In the genomic region with DNA sequence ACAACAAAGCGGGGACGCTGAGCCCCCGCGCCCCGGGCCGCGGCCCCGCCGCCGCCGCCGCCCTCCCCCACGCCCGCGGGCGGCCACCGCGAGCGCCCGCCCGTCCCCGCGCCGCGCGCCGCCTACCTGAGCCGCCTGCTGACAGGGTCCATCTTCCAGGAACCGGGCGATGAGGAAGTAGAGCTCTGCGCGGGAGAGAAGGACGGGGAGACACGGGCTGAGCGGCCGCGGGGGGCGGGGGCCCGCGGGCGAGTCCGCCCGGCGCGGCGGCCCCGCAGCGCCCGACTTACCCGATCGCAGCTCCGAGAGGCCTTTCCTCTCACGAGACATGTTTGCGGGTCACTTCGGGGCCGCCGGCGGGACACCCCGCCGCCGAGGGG, we compare ENCODE assay signal across 8 mouse cellular contexts. TPM values are rescaled to one million over a fixed set of nuclear protein-coding genes. Genes with fewer than 3 reads are reported as not detected.
A peak's percentile ranks its signal among the peaks of the same experiment; 100 is the strongest.
DNase-seq lines count a peak whose midpoint lies in the region; ATAC-seq and TF ChIP-seq lines count a peak whose summit lies in the region.

No protein-coding gene starts in this region.

- peaks cover 23% of the 10 kb centered on the region for H3K4me1 ChIP-seq in forebrain, embryonic 13.5 days
- H3K4me1 ChIP-seq in liver, embryonic 14.5 days (replicated peaks; ENCODE audit: control insufficient read depth in 2 of 2, insufficient read depth in 2 of 2, low read length in 1 of 2): peaks cover 2 to 9% of the 10 kb centered on the region in 2 experiments; a peak in 3 of 4 replicates

- no peaks in the 10 kb centered on the region for H3K9me3 ChIP-seq in forebrain, embryonic 13.5 days (replicated peaks)
- H3K9me3 ChIP-seq in liver, embryonic 14.5 days (ENCODE audit: control insufficient read depth, low read length): no peaks in the 10 kb centered on the region

- H3K27me3 ChIP-seq in C2C12 (ENCODE audit: control insufficient read depth, insufficient read depth, insufficient read length): no peaks in the 10 kb centered on the region
- no peaks in the 10 kb centered on the region for H3K27me3 ChIP-seq in forebrain, embryonic 13.5 days
- H3K27me3 ChIP-seq in liver, embryonic 14.5 days (ENCODE audit: control insufficient read depth, insufficient read depth, low read length): no peaks in the 10 kb centered on the region

- H3K27ac ChIP-seq in forebrain, embryonic 13.5 days: peak overlapping the region; percentile 100
- peak overlapping the region; percentile 92 for H3K27ac ChIP-seq in liver, embryonic 14.5 days

- H3K79me2 ChIP-seq in C2C12 (ENCODE audit: control insufficient read depth, insufficient read depth): peaks cover 52% of the 10 kb centered on the region

- 0% methylated on average over 24 of the region's 61 CpGs for WGBS in forebrain, embryonic 13.5 days
- WGBS in liver, embryonic 14.5 days (ENCODE audit: insufficient replicate concordance): 2% methylated on average over 44 of the region's 61 CpGs

- H3K79me3 ChIP-seq in C2C12 (ENCODE audit: low read depth): peaks cover 37% of the 10 kb centered on the region

- no peak for TF ChIP-seq EP300 in liver, embryonic 14.5 days (IDR thresholded peaks at IDR 0.05; ENCODE audit: low read depth)

- H3K4me3 ChIP-seq in C2C12 (ENCODE audit: insufficient read depth, poor library complexity, severe bottlenecking): peak overlapping the region; percentile 63
- peak overlapping the region; percentile 90 for H3K4me3 ChIP-seq in forebrain, embryonic 13.5 days
- peak overlapping the region; percentile 77 to 86 for H3K4me3 ChIP-seq in liver, embryonic 14.5 days (ENCODE audit: insufficient read depth in 1 of 2, low read depth in 2 of 2, low read length in 2 of 2)

- ATAC-seq in frontal cortex, adult (ENCODE audit: low TSS enrichment): peak; percentile 13
- peak; percentile 25; the same call in 1 of the 2 replicates for ATAC-seq in forebrain, embryonic 13.5 days
- peak; percentile 57 for ATAC-seq in liver, embryonic 14.5 days (ENCODE audit: insufficient read depth)

- H3ac ChIP-seq in C2C12 (ENCODE audit: control insufficient read depth, insufficient read length, low read depth): peak overlapping the region; percentile 84

- DNase-seq in frontal cortex, postnatal 25 days (ENCODE audit: low spot score in 2 of 2): no peak
- DNase-seq in liver, embryonic 14.5 days (ENCODE audit: low read depth in 3 of 3, low spot score in 3 of 3): no peak
- DNase-seq in natural killer cell, adult 2 months (ENCODE audit: low spot score in 2 of 2): no peak
- no peak for DNase-seq in urinary bladder, postnatal 25 days (ENCODE audit: low spot score)
- DNase-seq in Muller cell, postnatal 12 days (ENCODE audit: inconsistent ontology term): no peak

- TF ChIP-seq CTCF in C2C12 (IDR thresholded peaks at IDR 0.05; ENCODE audit: control insufficient read depth, insufficient read depth, insufficient read length): no peak
- TF ChIP-seq CTCF in liver, embryonic 14.5 days (IDR thresholded peaks at IDR 0.05; ENCODE audit: low read depth): no peak

- peak overlapping the region; percentile 99 for H3K9ac ChIP-seq in forebrain, embryonic 13.5 days
- peak overlapping the region; percentile 97 for H3K9ac ChIP-seq in liver, embryonic 14.5 days (replicated peaks)

- peak overlapping the region; percentile 78 for H3K4me2 ChIP-seq in forebrain, embryonic 13.5 days
- H3K4me2 ChIP-seq in liver, embryonic 14.5 days (ENCODE audit: low read depth): peak overlapping the region; percentile 79

- H3K36me3 ChIP-seq in C2C12 (ENCODE audit: control insufficient read depth, insufficient read depth): peaks cover 9% of the 10 kb centered on the region
- peaks cover 3% of the 10 kb centered on the region; the same call in 1 of the 2 replicates for H3K36me3 ChIP-seq in forebrain, embryonic 13.5 days (ENCODE audit: poor library complexity, severe bottlenecking)
- H3K36me3 ChIP-seq in liver, embryonic 14.5 days (replicated peaks; ENCODE audit: control insufficient read depth, insufficient read depth, low read depth): peaks cover 3% of the 10 kb centered on the region

TF ChIP-seq in C2C12, 6 proteins besides CTCF, POLR2A, EP300 and RAD21:
- no peak for TF ChIP-seq CEBPB (IDR thresholded peaks at IDR 0.05; ENCODE audit: low read depth)
- no peak for TF ChIP-seq MAX (IDR thresholded peaks at IDR 0.05)
- TF ChIP-seq USF1 (IDR thresholded peaks at IDR 0.05; ENCODE audit: low read depth): no peak
- TF ChIP-seq MYOD1 (IDR thresholded peaks at IDR 0.05; ENCODE audit: control insufficient read depth, insufficient read length, low read depth): no peak
- TF ChIP-seq FOSL1 (IDR thresholded peaks at IDR 0.05; ENCODE audit: insufficient read depth, low read length, poor library complexity, severe bottlenecking): no peak
- TF ChIP-seq MYOG (IDR thresholded peaks at IDR 0.05; ENCODE audit: control insufficient read depth, extremely low read depth, insufficient read length): no peak

RNA-seq across cellular contexts. Expression of gene Phip, which starts 0.4 kb away (rescaled TPM):
- 3.6 TPM for polyA plus RNA-seq in C2C12 (2012; fragmentation: generic; extraction: Trizol)
- polyA plus RNA-seq in forebrain, embryonic 13.5 days (2015; fragmentation: Nextera tagmentation; extraction: Ambion mirVana): 160 and 163 TPM in 2 replicates
- 2.5 and 3.5 TPM in 2 replicates for polyA plus RNA-seq in liver, embryonic 14.5 days (2012; rRNA removed)
- polyA plus RNA-seq in liver, embryonic 14.5 days (2014; fragmentation: Nextera tagmentation; extraction: Ambion mirVana): 17.2 and 17.7 TPM in 2 replicates
